19 mouse cellular contexts compared by ENCODE assay signal in genomic region chr7:66960246-66961033, GRCm38 (mm10).
A peak's percentile ranks its signal among the peaks of the same experiment; 100 is the strongest.
DNase-seq lines count a peak whose midpoint lies in the region; ATAC-seq and TF ChIP-seq lines count a peak whose summit lies in the region.
"Had no signal": no experiment of that assay in that cellular context is flagged by ENCODE, and none has a peak within 500 bp of the region (broad histone marks: within the 10 kb centered on the region; RNA-seq: fewer than 3 reads in every experiment).

No protein-coding gene starts in this region.

- peak; percentile 54 for ATAC-seq in kidney, embryonic 16.5 days (ENCODE audit: low FRiP score, low TSS enrichment)
- ATAC-seq in lung, postnatal 0 days: no peak
- ATAC-seq: forebrain, embryonic 13.5 days; liver, embryonic 12.5 days had no signal

- no peak overlapping the region for H3K4me2 ChIP-seq in kidney, embryonic 16.5 days (replicated peaks; ENCODE audit: low read depth, low read length)
- H3K4me2 ChIP-seq in lung, postnatal 0 days (replicated peaks; ENCODE audit: low read depth, low read length): no peak overlapping the region
- no peak overlapping the region for H3K4me2 ChIP-seq in myocyte (ENCODE audit: low read depth)
- H3K4me2 ChIP-seq: forebrain, embryonic 13.5 days; heart, embryonic 13.5 days; hindbrain, embryonic 15.5 days; limb, embryonic 13.5 days; liver, embryonic 12.5 days; midbrain, embryonic 12.5 days; stomach, embryonic 15.5 days had no signal

- TF ChIP-seq EP300 in lung, postnatal 0 days (IDR thresholded peaks at IDR 0.05): no peak

- H3ac ChIP-seq in myocyte (ENCODE audit: control insufficient read depth, insufficient read length): no peak overlapping the region

- H3K9me3 ChIP-seq in heart, embryonic 10.5 days: no peaks in the 10 kb centered on the region
- H3K9me3 ChIP-seq in kidney, embryonic 16.5 days (ENCODE audit: low read length): no peaks in the 10 kb centered on the region
- no peaks in the 10 kb centered on the region for H3K9me3 ChIP-seq in lung, postnatal 0 days (ENCODE audit: low read length)
- H3K9me3 ChIP-seq: forebrain, embryonic 13.5 days; heart, embryonic 13.5 days; hindbrain, embryonic 15.5 days; limb, embryonic 13.5 days; liver, embryonic 12.5 days; midbrain, embryonic 12.5 days; stomach, embryonic 15.5 days had no signal

- DNase-seq in heart, embryonic 10.5 days (ENCODE audit: low spot score): peak; percentile 62
- DNase-seq in heart, adult 9 months (ENCODE audit: low spot score in 2 of 2): no peak
- no peak for DNase-seq in kidney, postnatal 14 days
- DNase-seq in lung, postnatal 25 days (ENCODE audit: low spot score): peak; percentile 57
- no peak for DNase-seq in lung, postnatal 0 days (ENCODE audit: low spot score)
- DNase-seq: adrenal gland, postnatal 36 days; cerebellum, adult 9-10 months; gastrocnemius, adult 2 months; layer of hippocampus, adult 9-11 months; thymus, adult 2 months had no signal

- no peak for TF ChIP-seq CTCF in lung, postnatal 0 days (IDR thresholded peaks at IDR 0.05)

- TF ChIP-seq POLR2A in myocyte (IDR thresholded peaks at IDR 0.05; ENCODE audit: insufficient read length, low read depth): no peak

- H3K79me2 ChIP-seq in myocyte (ENCODE audit: control insufficient read depth, insufficient read depth): no peaks in the 10 kb centered on the region

- no peak overlapping the region for H3K27ac ChIP-seq in heart, embryonic 10.5 days
- H3K27ac ChIP-seq in kidney, embryonic 16.5 days (ENCODE audit: low read length): peak overlapping the region; percentile 35; the same call in 1 of the 2 replicates
- no peak overlapping the region for H3K27ac ChIP-seq in lung, postnatal 0 days (ENCODE audit: low read length)
- H3K27ac ChIP-seq: forebrain, embryonic 13.5 days; gastrocnemius, adult 2 months; heart, embryonic 13.5 days; hindbrain, embryonic 15.5 days; limb, embryonic 13.5 days; liver, embryonic 12.5 days; midbrain, embryonic 12.5 days; stomach, embryonic 15.5 days had no signal

- H3K4me1 ChIP-seq in heart, embryonic 10.5 days: peaks cover 34% of the 10 kb centered on the region
- H3K4me1 ChIP-seq in kidney, embryonic 16.5 days (ENCODE audit: insufficient read depth, low read length): peaks cover 37% of the 10 kb centered on the region
- H3K4me1 ChIP-seq in lung, postnatal 0 days (ENCODE audit: insufficient read depth, low read depth, low read length): 0 out of 2 replicates have a peak, but pooled peaks cover 6% of the 10 kb centered on the region
- H3K4me1 ChIP-seq: forebrain, embryonic 13.5 days; liver, embryonic 12.5 days; midbrain, embryonic 12.5 days; stomach, embryonic 15.5 days had no signal

- no peaks in the 10 kb centered on the region for H3K27me3 ChIP-seq in heart, embryonic 10.5 days (ENCODE audit: insufficient read depth, poor library complexity, severe bottlenecking)
- no peaks in the 10 kb centered on the region for H3K27me3 ChIP-seq in kidney, embryonic 16.5 days (ENCODE audit: insufficient read depth, low read length)
- no peaks in the 10 kb centered on the region for H3K27me3 ChIP-seq in lung, postnatal 0 days (replicated peaks; ENCODE audit: insufficient read depth, low read length)
- no peaks in the 10 kb centered on the region for H3K27me3 ChIP-seq in myocyte (ENCODE audit: control insufficient read depth, insufficient read depth, insufficient read length)
- H3K27me3 ChIP-seq: forebrain, embryonic 13.5 days; heart, embryonic 13.5 days; hindbrain, embryonic 15.5 days; limb, embryonic 13.5 days; liver, embryonic 12.5 days; midbrain, embryonic 12.5 days; stomach, embryonic 15.5 days had no signal

- H3K9ac ChIP-seq in kidney, embryonic 16.5 days (replicated peaks; ENCODE audit: low read length): no peak overlapping the region
- no peak overlapping the region for H3K9ac ChIP-seq in lung, postnatal 0 days (replicated peaks; ENCODE audit: low read depth)
- H3K9ac ChIP-seq: forebrain, embryonic 13.5 days; heart, embryonic 13.5 days; hindbrain, embryonic 15.5 days; limb, embryonic 13.5 days; liver, embryonic 12.5 days; midbrain, embryonic 12.5 days; stomach, embryonic 15.5 days had no signal

- WGBS in heart, embryonic 10.5 days: 64% methylated on average over 8 of the region's 8 CpGs
- WGBS in kidney, embryonic 16.5 days: 38% methylated on average over 8 of the region's 8 CpGs
- WGBS in lung, postnatal 0 days: 55% methylated on average over 8 of the region's 8 CpGs

- H3K36me3 ChIP-seq in heart, embryonic 10.5 days: no peaks in the 10 kb centered on the region
- H3K36me3 ChIP-seq in kidney, embryonic 16.5 days (ENCODE audit: insufficient read depth, low read length): no peaks in the 10 kb centered on the region
- no peaks in the 10 kb centered on the region for H3K36me3 ChIP-seq in lung, postnatal 0 days (ENCODE audit: insufficient read depth, low read length)
- H3K36me3 ChIP-seq in myocyte (ENCODE audit: control insufficient read depth, insufficient read depth): no peaks in the 10 kb centered on the region
- H3K36me3 ChIP-seq: heart, embryonic 13.5 days; hindbrain, embryonic 15.5 days; limb, embryonic 13.5 days; liver, embryonic 12.5 days; midbrain, embryonic 12.5 days; stomach, embryonic 15.5 days had no signal

- no peak overlapping the region for H3K4me3 ChIP-seq in heart, embryonic 10.5 days
- no peak overlapping the region for H3K4me3 ChIP-seq in kidney, embryonic 16.5 days (ENCODE audit: low read length)
- no peak overlapping the region for H3K4me3 ChIP-seq in lung, postnatal 0 days (ENCODE audit: low read depth, low read length)
- H3K4me3 ChIP-seq in myocyte: no peak overlapping the region
- H3K4me3 ChIP-seq: forebrain, embryonic 13.5 days; gastrocnemius, adult 2 months; heart, embryonic 13.5 days; hindbrain, embryonic 15.5 days; limb, embryonic 13.5 days; liver, embryonic 12.5 days; midbrain, embryonic 12.5 days; stomach, embryonic 15.5 days had no signal

TF ChIP-seq in myocyte, 11 proteins besides CTCF, POLR2A, EP300 and RAD21:
- no peak for TF ChIP-seq E2F4 (IDR thresholded peaks at IDR 0.05; ENCODE audit: insufficient read depth)
- TF ChIP-seq MAX (IDR thresholded peaks at IDR 0.05; ENCODE audit: low read depth): no peak
- no peak for TF ChIP-seq POLR2AphosphoS2 (IDR thresholded peaks at IDR 0.05; ENCODE audit: insufficient read length, low read depth)
- no peak for TF ChIP-seq REST (IDR thresholded peaks at IDR 0.05; ENCODE audit: insufficient read depth, insufficient read length)
- TF ChIP-seq MYOG (IDR thresholded peaks at IDR 0.05; ENCODE audit: control insufficient read depth in 1 of 3, insufficient read depth in 1 of 3, insufficient read length in 2 of 3, low read depth in 2 of 3): peak in 1 of 3 experiments; percentile 19
- peak in 2 of 3 experiments; percentile 27 to 35 for TF ChIP-seq MYOD1 (IDR thresholded peaks at IDR 0.05; ENCODE audit: control insufficient read depth in 1 of 3, insufficient read length in 2 of 3, low read depth in 2 of 3)
- TF ChIP-seq TCF3 (IDR thresholded peaks at IDR 0.05; ENCODE audit: insufficient read length, low read depth): no peak
- TF ChIP-seq USF1 (IDR thresholded peaks at IDR 0.05; ENCODE audit: low read depth): no peak
- no peak for TF ChIP-seq CEBPB (IDR thresholded peaks at IDR 0.05; ENCODE audit: insufficient read depth, poor library complexity, severe bottlenecking)
- TF ChIP-seq SRF (IDR thresholded peaks at IDR 0.05; ENCODE audit: control insufficient read depth, insufficient read length, low read depth): no peak

Comparison
In these comparisons a context has a peak if more than half of its experiments do, and no peak if none do; other contexts are left out.
1. DNase-seq: peak in heart, embryonic 10.5 days (single experiment) and lung, postnatal 25 days (single experiment); none in heart, adult 9 months (0 of 2), kidney, postnatal 14 days (single experiment) and lung, postnatal 0 days (single experiment).